Mouse (Mus musculus): ENCODE data around the gene Zdhhc7.

DNA sequence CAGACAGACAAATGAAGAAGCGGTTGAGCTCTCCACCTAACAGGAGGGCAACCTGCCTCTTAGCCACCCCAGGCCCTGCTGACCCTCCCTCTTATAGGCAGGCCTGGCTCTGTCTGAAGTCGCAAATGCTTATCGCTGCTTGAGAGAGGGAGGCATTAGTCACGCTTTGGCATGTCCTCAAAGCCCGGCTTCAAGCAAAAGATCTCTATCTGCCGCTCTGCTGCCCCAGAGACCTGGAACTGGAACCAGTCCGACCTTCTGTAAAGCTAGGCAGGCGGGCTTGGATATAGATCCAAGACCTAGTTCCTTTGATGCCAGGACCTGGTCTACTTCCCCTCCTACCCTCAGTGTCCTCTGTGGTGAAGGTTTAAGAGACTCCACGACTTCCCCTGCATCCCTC lies 29.0 kb downstream of the Zdhhc7 start:
- no peak for TF ChIP-seq CTCF (conservative IDR thresholded peaks at IDR 0.05 in 1 of 2, IDR thresholded peaks at IDR 0.05 in 1 of 2; ENCODE audit: low read depth in 2 of 2, low read length in 2 of 2)
- TF ChIP-seq TCF12 (IDR thresholded peaks at IDR 0.05; ENCODE audit: low read depth, low read length): no peak
- TF ChIP-seq POLR2A (IDR thresholded peaks at IDR 0.05; ENCODE audit: low read depth, low read length): no peak
- TF ChIP-seq RCOR1 (conservative IDR thresholded peaks at IDR 0.05; ENCODE audit: low read depth, low read length): no peak
- TF ChIP-seq BHLHE40 (IDR thresholded peaks at IDR 0.05; ENCODE audit: low read depth, low read length): no peak
- no peak for TF ChIP-seq CHD2 (IDR thresholded peaks at IDR 0.05; ENCODE audit: low read length)
- TF ChIP-seq POLR2AphosphoS2 (IDR thresholded peaks at IDR 0.05; ENCODE audit: low read depth, low read length): no peak

All from CH12.LX (cell line).